In genomic region chr5:77803562-77803961, GRCm38 (mm10) we compare ENCODE assay signal across 8 mouse cellular contexts.
DNase-seq lines count a peak whose midpoint lies in the region; ATAC-seq and TF ChIP-seq lines count a peak whose summit lies in the region.

No protein-coding gene starts in this region.

- no peaks in the 10 kb centered on the region for H3K9me3 ChIP-seq in heart, postnatal 0 days (replicated peaks; ENCODE audit: control insufficient read depth, low read length)

- DNase-seq in thymus, postnatal 14 days = peak; percentile 3
- DNase-seq in thymus, adult 18-20 months = no peak
- peak; percentile 46 to 70 for DNase-seq in cerebellum, adult 2 months
- no peak for DNase-seq in heart, postnatal 0 days (ENCODE audit: low spot score)
- peak; percentile 38 to 77 for DNase-seq in kidney, postnatal 25 days
- DNase-seq in lung, adult 2 months = peak; percentile 16
- DNase-seq in retina, postnatal 7 days (ENCODE audit: low read depth, low spot score) = peak; percentile 33
- no peak for DNase-seq in B cell, adult 2 months

- peaks cover 3% of the 10 kb centered on the region; the same call in 1 of the 2 replicates for H3K4me1 ChIP-seq in cerebellum, adult 2 months (ENCODE audit: control insufficient read depth, insufficient read depth, low read length)
- no peaks in the 10 kb centered on the region for H3K4me1 ChIP-seq in heart, postnatal 0 days (ENCODE audit: control insufficient read depth, insufficient read depth)
- H3K4me1 ChIP-seq in lung, adult 2 months (ENCODE audit: control insufficient read depth, insufficient read depth, low read length) = no peaks in the 10 kb centered on the region

- no peak for ATAC-seq in heart, postnatal 0 days (ENCODE audit: insufficient read depth, low read depth)

- no peak for TF ChIP-seq EP300 in heart, postnatal 0 days (IDR thresholded peaks at IDR 0.05; ENCODE audit: low read depth)

- no peaks in the 10 kb centered on the region for H3K27me3 ChIP-seq in cerebellum, adult 2 months (ENCODE audit: control insufficient read depth, insufficient read depth, low read length)
- H3K27me3 ChIP-seq in heart, postnatal 0 days (ENCODE audit: control insufficient read depth, insufficient read depth, low read length) = no peaks in the 10 kb centered on the region

- no peak for TF ChIP-seq POLR2A in cerebellum, adult 2 months (IDR thresholded peaks at IDR 0.05; ENCODE audit: borderline replicate concordance, insufficient read depth, low read length)
- TF ChIP-seq POLR2A in lung, adult 2 months (IDR thresholded peaks at IDR 0.05; ENCODE audit: borderline replicate concordance, extremely low read depth, low read depth, low read length) = no peak

- no peak overlapping the region for H3K4me3 ChIP-seq in cerebellum, adult 2 months (replicated peaks; ENCODE audit: insufficient read depth, low read depth, low read length)
- peak overlapping the region; percentile 27 for H3K4me3 ChIP-seq in heart, postnatal 0 days (ENCODE audit: low read depth, low read length)
- H3K4me3 ChIP-seq in lung, adult 2 months (replicated peaks; ENCODE audit: extremely low read depth, low read depth, low read length) = no peak overlapping the region

- 33% methylated on average over 6 of the region's 6 CpGs for WGBS in cerebellum, adult 2 months
- WGBS in heart, postnatal 0 days = 37% methylated on average over 6 of the region's 6 CpGs
- WGBS in lung, adult 2 months = 41% methylated on average over 6 of the region's 6 CpGs

- H3K36me3 ChIP-seq in heart, postnatal 0 days (replicated peaks; ENCODE audit: control insufficient read depth, insufficient read depth, low read length) = no peaks in the 10 kb centered on the region

- peak; percentile 67 for TF ChIP-seq CTCF in cerebellum, adult 2 months (IDR thresholded peaks at IDR 0.05; ENCODE audit: borderline replicate concordance, insufficient read depth, low read depth, low read length)
- peak; percentile 68 for TF ChIP-seq CTCF in heart, postnatal 0 days (IDR thresholded peaks at IDR 0.05; ENCODE audit: low read depth)
- TF ChIP-seq CTCF in lung, adult 2 months (IDR thresholded peaks at IDR 0.05; ENCODE audit: insufficient read depth, low read length) = peak; percentile 40

- peak overlapping the region; percentile 52 for H3K4me2 ChIP-seq in heart, postnatal 0 days (ENCODE audit: low read depth, low read length)

- H3K27ac ChIP-seq in cerebellum, adult 2 months (ENCODE audit: insufficient read depth, low read length) = no peak overlapping the region
- H3K27ac ChIP-seq in heart, postnatal 0 days (ENCODE audit: low read depth) = no peak overlapping the region

- H3K9ac ChIP-seq in heart, postnatal 0 days (replicated peaks; ENCODE audit: low read depth, low read length) = no peak overlapping the region

Comparison
In these comparisons a context has a peak if more than half of its experiments do, and no peak if none do; other contexts are left out.
1. DNase-seq: peak in thymus, postnatal 14 days (single experiment), cerebellum, adult 2 months (2 of 2), kidney, postnatal 25 days (2 of 2), lung, adult 2 months (single experiment) and retina, postnatal 7 days (single experiment); none in thymus, adult 18-20 months (0 of 2), heart, postnatal 0 days (single experiment) and B cell, adult 2 months (0 of 2).
2. Peak in every context shown above with its lines, with median percentiles within 50 percentile points of each other: CTCF ChIP-seq.